Mouse (Mus musculus) brain, embryonic 14.5 days (tissue): Measurements from ENCODE around the gene Oxld1.

ENCODE experiments used
- CTCF ChIP-seq: fragments of 200-500 bp; IDR thresholded peaks from 2 replicates; pipeline ENCODE4 v1.5.1; 2012; ENCODE audit warnings: inconsistent platforms, mild to moderate bottlenecking, moderate library complexity, borderline replicate concordance; ENCODE audit not compliant: insufficient read depth, insufficient read length; ENCODE audit errors: extremely low read depth
- POLR2A ChIP-seq: fragments of 200-500 bp; IDR thresholded peaks from 2 replicates; pipeline ENCODE4 v1.6.1; 2012; ENCODE audit warnings: mild to moderate bottlenecking, inconsistent platforms, borderline replicate concordance; ENCODE audit not compliant: poor library complexity, insufficient read depth, insufficient read length, severe bottlenecking; ENCODE audit errors: extremely low read depth

DNA sequence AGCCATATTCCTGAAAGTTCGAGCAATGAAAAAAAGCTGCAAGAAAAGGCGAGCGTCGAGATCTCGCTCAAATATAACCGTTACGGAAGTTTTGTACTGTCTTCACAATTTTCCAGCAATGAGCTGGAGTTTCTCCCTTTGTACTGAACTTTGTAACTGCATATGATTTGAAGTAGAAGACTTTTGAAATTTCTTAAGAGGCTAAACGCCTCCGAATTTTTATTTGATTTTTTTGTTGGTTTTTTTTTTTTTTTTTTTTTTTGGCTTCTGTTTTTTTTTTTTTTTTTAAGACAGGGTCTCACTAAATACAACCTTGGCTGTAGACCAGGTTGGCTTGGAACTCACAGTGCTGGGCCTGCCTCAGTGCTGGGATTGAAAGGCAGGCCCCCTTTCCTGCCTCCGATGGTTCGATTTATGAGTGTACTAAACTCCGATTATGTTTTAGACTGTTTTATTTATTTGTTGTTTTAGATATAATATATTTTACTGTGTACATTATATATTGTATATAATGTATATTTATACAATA lies 19.9 kb downstream of the Oxld1 start:
- TF ChIP-seq CTCF (no peak), POLR2A (no peak)
